Mouse (Mus musculus) spleen, embryonic (tissue): Measurements from ENCODE around the gene Zer1.
"Not testable (repeated sequence)": the region's sequence is repeated elsewhere in the genome, so short reads cannot be mapped to it uniquely, and the experiment has no call there.

Source experiments
- CTCF ChIA-PET: fragments of 350-600 bp; sonication (Branson Sonifier 250); formaldehyde crosslinking; loops from one replicate; lab custom pipeline; 2022; lab: Charles Lee

The Zer1 gene

GRCm38 (mm10) chr2:30124472-30125274, at the start of gene Zer1:
Gene Zer1, minus strand, starts transcription at chr2:30124585.
- CTCF ChIA-PET = interaction anchor here (0.5 kb wide), 1 partner anchor 74 kb away, joined by 4 read pairs; no protein-coding TSS in a partner anchor

DNA sequence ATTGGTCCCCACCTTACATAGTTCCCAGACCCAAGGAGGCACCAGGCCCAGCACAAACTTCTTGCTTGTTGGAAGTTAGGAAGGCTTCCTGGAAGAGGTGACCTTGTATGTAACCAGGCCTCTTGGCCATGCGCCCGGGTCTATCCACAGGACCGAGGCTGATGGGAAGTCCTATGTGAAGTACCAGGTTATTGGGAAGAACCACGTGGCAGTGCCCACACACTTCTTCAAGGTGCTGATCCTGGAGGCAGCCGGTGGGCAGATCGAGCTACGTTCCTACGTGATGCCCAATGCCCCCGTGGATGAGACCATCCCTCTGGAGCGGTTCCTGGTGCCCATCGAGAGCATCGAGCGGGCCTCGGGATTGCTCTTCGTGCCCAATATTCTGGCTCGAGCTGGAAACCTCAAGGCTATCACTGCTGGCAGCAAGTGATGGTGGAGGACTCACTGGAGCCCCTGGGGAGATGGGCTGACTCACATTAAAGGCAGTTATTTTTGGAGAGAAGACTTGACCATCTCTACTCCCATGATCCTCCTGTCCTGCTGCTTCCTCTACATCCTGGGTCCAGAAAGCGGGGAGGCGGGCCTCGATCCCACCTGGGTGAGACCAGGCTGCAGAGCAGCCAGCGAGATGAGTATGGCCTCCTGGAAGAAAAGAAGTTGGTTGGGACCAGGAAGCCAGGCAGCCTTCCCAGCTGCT, 49.3 kb upstream of the Zer1 start:
- CTCF ChIA-PET = no interaction called here

DNA sequence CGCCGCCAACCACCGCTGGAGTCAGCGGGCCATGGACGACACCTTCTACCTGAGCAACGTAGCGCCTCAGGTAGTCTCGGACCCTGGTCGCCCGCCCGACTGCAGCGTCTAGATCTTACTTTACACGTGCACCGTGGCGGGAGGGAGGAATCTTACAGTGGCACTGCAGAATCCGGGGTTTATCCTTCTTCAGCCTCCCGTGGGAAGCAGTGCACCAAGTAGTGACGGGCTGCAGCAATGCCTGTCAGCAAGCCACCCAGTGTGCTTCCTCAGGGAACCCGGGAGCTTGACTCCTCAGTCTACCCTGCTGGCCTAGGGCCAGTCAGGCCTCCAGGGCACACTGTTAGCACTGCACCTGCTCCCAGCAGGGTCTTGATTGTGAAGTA, 47.6 kb upstream of the Zer1 start:
- CTCF ChIA-PET = interaction anchor here (0.6 kb wide), 1 partner anchor 10 kb away, joined by 10 read pairs; no protein-coding TSS in a partner anchor

- CTCF ChIA-PET = no interaction called here
Measured at GRCm38 (mm10) chr2:30171371-30171996, 47.1 kb upstream of the Zer1 start, which contains the start of gene Endog. Gene Endog, plus strand, starts transcription at chr2:30171493.

- CTCF ChIA-PET = no interaction called here
Measured at GRCm38 (mm10) chr2:30166677-30167076, 42.3 kb upstream of the Zer1 start.

DNA sequence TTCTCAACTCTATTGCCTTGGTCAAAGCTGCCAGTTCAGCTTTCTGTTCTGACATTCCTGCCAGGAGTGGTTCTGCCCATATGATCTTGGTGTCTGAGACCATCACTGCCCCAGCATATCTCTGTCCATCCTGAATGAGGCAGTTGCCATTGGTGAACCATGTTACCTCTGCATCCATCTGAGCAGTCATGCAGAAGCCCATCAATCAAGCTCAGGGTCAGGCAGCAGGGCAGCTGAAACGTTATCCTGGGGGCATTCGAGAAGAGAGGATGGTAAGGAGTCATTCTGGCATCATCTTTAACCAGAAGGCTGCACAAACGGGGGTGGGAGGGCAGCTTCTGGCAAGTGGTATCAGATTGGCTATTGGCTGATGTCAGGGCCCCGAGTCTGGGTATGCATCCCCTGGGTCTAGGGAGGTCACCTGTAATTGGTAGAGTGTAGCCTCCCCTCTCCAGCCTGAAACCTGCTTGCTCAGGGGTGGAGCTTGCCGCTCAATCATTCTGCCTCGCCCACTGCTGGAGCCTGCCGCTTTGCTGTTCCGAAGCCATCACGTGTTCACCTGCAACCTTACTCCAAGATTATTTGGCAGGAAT, 40.1 kb upstream of the Zer1 start:
- CTCF ChIA-PET = no interaction called here

DNA sequence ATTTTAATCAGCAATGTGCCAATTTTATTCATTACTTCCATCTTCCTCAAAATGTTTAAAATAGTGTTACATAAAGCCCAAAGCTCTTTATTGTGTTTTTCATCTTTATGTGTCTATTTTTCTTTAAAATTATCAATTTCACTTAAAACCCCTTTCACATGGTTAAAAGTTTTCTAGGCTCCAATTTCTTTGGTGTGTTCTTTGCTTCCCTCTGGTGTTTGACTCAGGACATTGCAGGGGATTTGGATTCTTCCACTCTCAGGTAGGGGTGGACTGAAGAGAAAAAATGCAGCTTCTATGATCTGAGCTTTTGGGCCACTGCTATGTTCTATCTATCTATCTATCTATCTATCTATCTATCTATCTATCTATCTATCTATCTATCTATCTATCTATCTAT, 37.4 kb upstream of the Zer1 start:
- CTCF ChIA-PET = interaction anchor here (0.6 to 1.3 kb wide), 7 partner anchors 10 to 63 kb away, joined by 3 to 10 read pairs (median 3); no protein-coding TSS in a partner anchor

DNA sequence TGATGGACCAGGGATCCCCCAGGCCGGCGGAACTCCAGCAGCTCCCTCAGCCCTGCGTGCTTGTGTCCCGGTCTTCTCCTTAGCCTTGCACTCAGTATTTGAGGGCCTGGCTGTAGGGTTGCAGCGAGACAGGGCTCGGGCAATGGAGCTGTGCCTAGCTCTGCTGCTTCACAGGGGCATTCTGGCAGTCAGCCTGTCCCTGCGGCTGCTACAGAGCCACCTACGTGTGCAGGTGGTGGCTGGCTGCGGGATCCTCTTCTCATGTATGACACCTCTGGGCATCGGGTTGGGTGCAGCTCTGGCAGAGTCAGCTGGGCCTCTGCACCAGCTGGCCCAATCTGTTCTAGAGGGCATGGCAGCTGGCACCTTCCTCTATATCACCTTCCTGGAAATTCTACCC, 35.5 kb upstream of the Zer1 start:
- CTCF ChIA-PET = not testable (repeated sequence)

GRCm38 (mm10) chr2:30152616-30153015, 28.2 kb upstream of the Zer1 start:
- CTCF ChIA-PET = no interaction called here

- CTCF ChIA-PET = no interaction called here
Measured at GRCm38 (mm10) chr2:30151840-30152239, 27.5 kb upstream of the Zer1 start.

DNA sequence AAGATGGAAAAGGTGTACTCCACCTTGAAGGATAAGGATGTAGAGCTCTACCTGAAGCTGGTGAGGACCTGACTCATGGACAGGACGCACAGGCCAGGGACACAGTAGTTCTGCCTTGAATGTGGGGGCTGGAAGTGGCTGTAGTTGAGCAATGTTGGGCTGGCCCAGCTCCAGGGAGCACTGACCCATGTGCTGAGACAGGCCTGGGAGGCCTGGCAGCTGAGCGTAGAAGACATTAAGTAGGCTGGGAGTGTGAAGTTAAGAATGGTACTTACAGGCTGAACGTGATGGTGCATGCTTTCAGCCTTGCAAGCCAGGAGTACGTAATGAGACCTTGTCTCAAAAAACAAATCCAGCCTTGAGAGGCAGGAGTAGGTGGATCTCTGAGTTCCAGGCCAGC, 23.1 kb upstream of the Zer1 start:
- CTCF ChIA-PET = no interaction called here

DNA sequence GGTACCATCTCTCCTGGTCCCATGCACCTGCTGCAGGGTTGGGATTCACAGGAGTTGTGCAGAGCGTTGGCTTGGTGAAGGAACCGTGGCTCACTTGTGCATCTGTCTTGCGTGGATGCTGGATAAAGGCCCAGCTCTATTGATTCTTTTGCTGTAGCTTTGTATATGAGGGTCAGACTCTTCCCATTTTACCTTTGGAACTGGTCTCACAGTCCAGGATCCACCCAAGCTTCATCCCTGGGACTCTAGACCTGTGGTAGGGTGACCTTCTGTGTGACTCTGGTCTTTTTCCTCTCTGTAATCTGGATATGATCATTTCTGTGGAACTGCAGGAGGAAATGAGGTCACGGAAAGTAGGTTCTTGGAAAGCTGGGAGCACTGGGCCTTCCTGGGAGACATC, 20.1 kb upstream of the Zer1 start:
- CTCF ChIA-PET = no interaction called here

DNA sequence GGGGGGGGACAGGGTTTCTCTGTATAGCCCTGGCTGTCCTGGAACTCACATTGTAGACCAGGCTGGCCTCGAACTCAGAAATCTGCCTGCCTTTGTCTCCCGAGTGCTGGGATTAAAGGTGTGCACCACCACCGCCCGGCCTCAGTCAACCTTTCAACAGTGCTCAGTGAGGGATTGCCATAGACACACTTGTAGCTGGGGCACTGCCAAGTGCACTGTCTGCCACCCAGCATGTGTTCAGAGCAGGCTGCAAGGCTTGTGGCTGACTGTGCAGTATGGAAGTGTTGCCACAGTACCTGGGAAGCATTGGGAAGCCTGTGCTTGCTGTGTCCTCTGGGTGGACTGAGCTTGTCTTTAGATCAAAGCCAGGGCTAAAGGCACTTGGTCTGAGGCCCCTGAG, 15.6 kb upstream of the Zer1 start:
- CTCF ChIA-PET = not testable (repeated sequence)

- CTCF ChIA-PET = no interaction called here
Measured at GRCm38 (mm10) chr2:30136458-30136857, 12.1 kb upstream of the Zer1 start.

GRCm38 (mm10) chr2:30134928-30135620, 10.7 kb upstream of the Zer1 start:
- CTCF ChIA-PET = interaction anchor here (0.8 kb wide), 2 partner anchors 16 to 43 kb away, joined by 3 to 5 read pairs; partner anchors contain the start of gene Spout1

GRCm38 (mm10) chr2:30134378-30134711, 10.0 kb upstream of the Zer1 start:
- CTCF ChIA-PET = interaction anchor here (0.6 to 0.9 kb wide), 3 partner anchors 27 to 76 kb away, joined by 3 to 4 read pairs (median 4); partner anchors contain the start of gene Spout1

GRCm38 (mm10) chr2:30133613-30134377, 9.4 kb upstream of the Zer1 start, which contains the start of gene Tbc1d13:
Gene Tbc1d13, plus strand, starts transcription at chr2:30133746.
- CTCF ChIA-PET = interaction anchor here (0.6 to 0.9 kb wide), 3 partner anchors 28 to 76 kb away, joined by 3 to 4 read pairs (median 4); partner anchors contain the start of gene Spout1

- CTCF ChIA-PET = no interaction called here
Measured at GRCm38 (mm10) chr2:30132801-30133612, 8.6 kb upstream of the Zer1 start.

- CTCF ChIA-PET = interaction anchor here (0.6 kb wide), 1 partner anchor 66 kb away, joined by 3 read pairs; no protein-coding TSS in a partner anchor
Measured at GRCm38 (mm10) chr2:30131240-30131639, 6.9 kb upstream of the Zer1 start.
